Mouse (Mus musculus): ENCODE data around the gene Cacna2d4. TPM values are rescaled to one million over a fixed set of nuclear protein-coding genes. Genes with fewer than 3 reads are reported as not detected.
"Not testable (repeated sequence)": the region's sequence is repeated elsewhere in the genome, so short reads cannot be mapped to it uniquely, and the experiment has no call there.

The Cacna2d4 gene
- polyA plus RNA-seq, 1 experiment = 4.5 TPM

DNA sequence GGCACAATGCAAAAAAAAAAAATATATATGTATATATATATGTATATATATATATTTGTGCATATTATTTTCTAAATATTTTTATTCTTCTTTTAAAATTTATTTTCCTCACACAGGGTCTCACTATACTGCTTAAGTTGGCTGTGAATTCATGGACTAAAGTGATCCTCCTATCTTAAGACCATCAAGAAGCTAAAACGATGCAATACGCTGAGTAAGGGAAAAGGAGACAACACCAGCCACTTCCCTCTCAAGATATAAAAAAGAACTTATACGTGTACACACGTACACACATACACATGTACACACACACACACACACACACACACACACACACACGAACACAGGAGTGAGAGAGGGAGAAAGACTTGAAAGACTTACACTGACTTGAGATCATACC is 127.3 kb downstream of the Cacna2d4 start:
- 85% methylated on average over 5 of the region's 5 CpGs for WGBS
- Histone ChIP-seq H3K27me3 (ENCODE audit: control insufficient read depth, insufficient read depth, low read length) (no peaks in the 10 kb centered on the region), H3K4me3 (ENCODE audit: extremely low read depth, insufficient read depth, insufficient read length) (no peak overlapping the region), H3K36me3 (ENCODE audit: control insufficient read depth, insufficient read depth, low read length) (peaks cover 26% of the 10 kb centered on the region), H3K27ac (ENCODE audit: insufficient read depth, low read length) (no peak overlapping the region), H3K4me1 (ENCODE audit: control insufficient read depth, insufficient read depth, insufficient read length) (no peaks in the 10 kb centered on the region; the same call in 1 of the 2 replicates)
- TF ChIP-seq POLR2A (IDR thresholded peaks at IDR 0.05; ENCODE audit: low read depth, low read length) (no peak), CTCF (IDR thresholded peaks at IDR 0.05; ENCODE audit: extremely low read depth, insufficient read depth, insufficient read length, insufficient replicate concordance) (no peak)
- DNase-seq (ENCODE audit: low read depth in 1 of 2, low spot score in 2 of 2) = no peak

DNA sequence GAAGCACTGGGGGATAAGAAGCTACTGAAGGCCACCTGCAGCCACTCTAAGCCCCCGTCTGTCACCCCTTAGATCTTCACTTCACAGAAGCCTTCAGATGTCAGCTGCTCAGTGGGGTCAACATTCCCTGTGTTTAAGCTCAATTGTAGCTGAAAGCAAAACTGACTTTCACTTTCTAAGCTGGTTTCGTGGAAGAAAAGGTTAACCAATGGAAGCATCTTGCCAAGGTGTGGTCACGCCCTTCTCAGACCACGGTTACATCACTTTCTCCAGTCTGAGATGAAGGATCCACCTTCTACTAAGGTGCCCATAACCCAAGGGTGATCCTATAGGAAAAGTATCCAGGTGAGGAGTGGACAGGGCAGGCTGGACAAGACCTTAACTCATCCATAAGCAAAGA is 130.5 kb downstream of the Cacna2d4 start:
- not testable (repeated sequence) for DNase-seq (ENCODE audit: low read depth in 1 of 2, low spot score in 2 of 2); H3K27ac ChIP-seq (ENCODE audit: insufficient read depth, low read length); H3K27me3 ChIP-seq (ENCODE audit: control insufficient read depth, insufficient read depth, low read length); H3K4me3 ChIP-seq (ENCODE audit: extremely low read depth, insufficient read depth, insufficient read length); H3K4me1 ChIP-seq (ENCODE audit: control insufficient read depth, insufficient read depth, insufficient read length)
- WGBS = 50% methylated on average over 4 of the region's 4 CpGs
- H3K36me3 ChIP-seq (ENCODE audit: control insufficient read depth, insufficient read depth, low read length) = peaks cover 22% of the 10 kb centered on the region

GRCm38 (mm10) chr6:119367382-119367781 is 131.1 kb downstream of the Cacna2d4 start:
- no peak overlapping the region for H3K4me3 ChIP-seq (ENCODE audit: extremely low read depth, insufficient read depth, insufficient read length)
- H3K4me1 ChIP-seq (ENCODE audit: control insufficient read depth, insufficient read depth, insufficient read length) = no peaks in the 10 kb centered on the region; the same call in 1 of the 2 replicates
- 79% methylated on average over 2 of the region's 2 CpGs for WGBS
- peaks cover 21% of the 10 kb centered on the region for H3K36me3 ChIP-seq (ENCODE audit: control insufficient read depth, insufficient read depth, low read length)
- H3K27me3 ChIP-seq (ENCODE audit: control insufficient read depth, insufficient read depth, low read length) = no peaks in the 10 kb centered on the region
- H3K27ac ChIP-seq (ENCODE audit: insufficient read depth, low read length) = no peak overlapping the region
- no peak for TF ChIP-seq CTCF (IDR thresholded peaks at IDR 0.05; ENCODE audit: extremely low read depth, insufficient read depth, insufficient read length, insufficient replicate concordance)
- no peak for TF ChIP-seq POLR2A (IDR thresholded peaks at IDR 0.05; ENCODE audit: low read depth, low read length)
- no peak for DNase-seq (ENCODE audit: low read depth in 1 of 2, low spot score in 2 of 2)

- Histone ChIP-seq H3K4me3 (ENCODE audit: extremely low read depth, insufficient read depth, insufficient read length) (no peak overlapping the region), H3K4me1 (ENCODE audit: control insufficient read depth, insufficient read depth, insufficient read length) (no peaks in the 10 kb centered on the region; the same call in 1 of the 2 replicates), H3K27me3 (ENCODE audit: control insufficient read depth, insufficient read depth, low read length) (no peaks in the 10 kb centered on the region), H3K36me3 (ENCODE audit: control insufficient read depth, insufficient read depth, low read length) (peaks cover 9% of the 10 kb centered on the region; the same call in 1 of the 2 replicates), H3K27ac (ENCODE audit: insufficient read depth, low read length) (no peak overlapping the region)
- TF ChIP-seq CTCF (IDR thresholded peaks at IDR 0.05; ENCODE audit: extremely low read depth, insufficient read depth, insufficient read length, insufficient replicate concordance) (no peak), POLR2A (IDR thresholded peaks at IDR 0.05; ENCODE audit: low read depth, low read length) (no peak)
- no peak for DNase-seq (ENCODE audit: low read depth in 1 of 2, low spot score in 2 of 2)
Observed at GRCm38 (mm10) chr6:119371624-119372023, 135.3 kb downstream of the Cacna2d4 start.

DNA sequence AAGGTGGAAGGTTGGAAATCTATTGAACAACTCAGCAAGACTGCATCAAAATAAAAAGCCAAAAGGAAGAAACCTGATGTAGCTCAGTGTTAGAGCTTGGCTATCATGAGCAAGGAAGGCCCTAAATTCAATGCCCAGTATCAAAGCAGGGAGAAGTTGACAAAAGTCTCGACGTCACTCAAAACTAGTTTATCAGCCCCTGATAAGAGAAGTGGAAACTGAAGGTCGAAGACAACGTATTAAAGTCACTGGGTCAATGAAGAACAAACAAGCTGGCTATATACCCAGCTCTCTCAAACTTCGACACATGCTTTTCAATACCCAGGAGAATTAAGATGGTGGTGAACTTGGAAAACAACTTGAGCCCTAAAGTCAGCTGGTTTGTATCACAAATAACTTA is 135.9 kb downstream of the Cacna2d4 start:
- Histone ChIP-seq H3K27ac (ENCODE audit: insufficient read depth, low read length) (no peak overlapping the region), H3K4me1 (ENCODE audit: control insufficient read depth, insufficient read depth, insufficient read length) (no peaks in the 10 kb centered on the region; the same call in 1 of the 2 replicates), H3K36me3 (ENCODE audit: control insufficient read depth, insufficient read depth, low read length) (peaks cover 9% of the 10 kb centered on the region; the same call in 1 of the 2 replicates), H3K4me3 (ENCODE audit: extremely low read depth, insufficient read depth, insufficient read length) (no peak overlapping the region), H3K27me3 (ENCODE audit: control insufficient read depth, insufficient read depth, low read length) (no peaks in the 10 kb centered on the region)
- no peak for DNase-seq (ENCODE audit: low read depth in 1 of 2, low spot score in 2 of 2)
- no peak for TF ChIP-seq CTCF (IDR thresholded peaks at IDR 0.05; ENCODE audit: extremely low read depth, insufficient read depth, insufficient read length, insufficient replicate concordance)
- TF ChIP-seq POLR2A (IDR thresholded peaks at IDR 0.05; ENCODE audit: low read depth, low read length) = no peak
- WGBS = 74% methylated on average over 5 of the region's 5 CpGs

- H3K27me3 ChIP-seq (ENCODE audit: control insufficient read depth, insufficient read depth, low read length) = no peaks in the 10 kb centered on the region
- no peak overlapping the region for H3K27ac ChIP-seq (ENCODE audit: insufficient read depth, low read length)
- peaks cover 5% of the 10 kb centered on the region; the same call in 1 of the 2 replicates for H3K4me1 ChIP-seq (ENCODE audit: control insufficient read depth, insufficient read depth, insufficient read length)
- DNase-seq (ENCODE audit: low read depth in 1 of 2, low spot score in 2 of 2) = no peak
- H3K4me3 ChIP-seq (ENCODE audit: extremely low read depth, insufficient read depth, insufficient read length) = no peak overlapping the region
- peaks cover 9% of the 10 kb centered on the region; the same call in 1 of the 2 replicates for H3K36me3 ChIP-seq (ENCODE audit: control insufficient read depth, insufficient read depth, low read length)
- no peak for TF ChIP-seq POLR2A (IDR thresholded peaks at IDR 0.05; ENCODE audit: low read depth, low read length)
- TF ChIP-seq CTCF (IDR thresholded peaks at IDR 0.05; ENCODE audit: extremely low read depth, insufficient read depth, insufficient read length, insufficient replicate concordance) = no peak
Observed at GRCm38 (mm10) chr6:119373000-119373705, 136.8 kb downstream of the Cacna2d4 start.

DNA sequence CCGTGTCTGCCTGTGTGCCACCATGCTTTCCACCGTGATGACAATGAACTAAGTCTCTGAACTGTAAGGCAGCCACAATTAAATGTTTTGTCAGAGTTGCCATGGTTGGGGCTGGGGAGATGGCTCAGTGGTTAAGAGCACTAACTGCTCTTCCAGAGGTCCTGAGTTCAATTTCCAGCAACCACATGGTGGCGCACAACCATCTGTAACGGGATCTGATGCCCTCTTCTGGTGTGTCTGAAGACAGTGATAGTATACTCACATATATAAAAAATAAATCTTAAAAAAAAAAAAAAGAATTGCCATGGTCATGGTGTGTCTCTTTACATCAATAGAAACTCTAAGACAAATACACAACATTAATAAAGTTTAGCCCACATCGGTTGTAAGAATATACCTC is 138.7 kb downstream of the Cacna2d4 start:
- Histone ChIP-seq H3K4me3 (ENCODE audit: extremely low read depth, insufficient read depth, insufficient read length) (no peak overlapping the region), H3K4me1 (ENCODE audit: control insufficient read depth, insufficient read depth, insufficient read length) (peaks cover 5% of the 10 kb centered on the region; the same call in 1 of the 2 replicates), H3K27me3 (ENCODE audit: control insufficient read depth, insufficient read depth, low read length) (no peaks in the 10 kb centered on the region), H3K36me3 (ENCODE audit: control insufficient read depth, insufficient read depth, low read length) (peaks cover 1% of the 10 kb centered on the region; the same call in 1 of the 2 replicates), H3K27ac (ENCODE audit: insufficient read depth, low read length) (no peak overlapping the region)
- no peak for DNase-seq (ENCODE audit: low read depth in 1 of 2, low spot score in 2 of 2)
- 63% methylated on average over 5 of the region's 5 CpGs for WGBS
- no peak for TF ChIP-seq CTCF (IDR thresholded peaks at IDR 0.05; ENCODE audit: extremely low read depth, insufficient read depth, insufficient read length, insufficient replicate concordance)
- no peak for TF ChIP-seq POLR2A (IDR thresholded peaks at IDR 0.05; ENCODE audit: low read depth, low read length)

Data from spleen, adult 2 months (tissue).